In the genomic region with DNA sequence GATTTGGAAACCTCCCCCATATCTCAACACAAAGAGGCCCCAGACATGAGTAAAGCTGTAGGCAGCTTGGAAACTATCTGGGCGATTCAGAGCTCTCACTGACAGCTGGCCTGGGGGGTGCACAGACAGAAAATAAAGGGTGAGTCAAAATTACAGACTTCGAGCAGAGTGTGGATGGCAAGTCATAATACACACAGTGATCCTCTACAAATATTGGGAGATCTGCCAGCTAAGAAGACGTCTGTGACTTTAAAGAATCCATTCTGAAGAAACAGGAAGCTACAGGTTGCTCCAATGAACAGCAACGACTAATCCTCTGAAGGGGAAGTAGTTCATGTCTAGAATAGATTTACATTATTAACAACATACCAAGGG, we compare ENCODE assay signal across 12 mouse cellular contexts. TPM values are rescaled to one million over a fixed set of nuclear protein-coding genes. Genes with fewer than 3 reads are reported as not detected.
DNase-seq lines count a peak whose midpoint lies in the region; ATAC-seq lines count a peak whose summit lies in the region.
"Had no signal": no experiment of that assay in that cellular context is flagged by ENCODE, and none has a peak within 500 bp of the region (broad histone marks: within the 10 kb centered on the region; RNA-seq: fewer than 3 reads in every experiment).

No protein-coding gene starts in this region.

- H3K9me3 ChIP-seq in kidney, embryonic 15.5 days (replicated peaks), result no peaks in the 10 kb centered on the region
- no peaks in the 10 kb centered on the region for H3K9me3 ChIP-seq in forebrain, embryonic 16.5 days (ENCODE audit: control insufficient read depth, low read length)
- H3K9me3 ChIP-seq: liver, embryonic 15.5 days had no signal

- H3K9ac ChIP-seq in kidney, embryonic 15.5 days, result no peak overlapping the region
- H3K9ac ChIP-seq in forebrain, embryonic 16.5 days (replicated peaks; ENCODE audit: low read depth, low read length), result no peak overlapping the region
- H3K9ac ChIP-seq: forebrain, embryonic 13.5 days; liver, embryonic 15.5 days had no signal

- H3K27me3 ChIP-seq in kidney, embryonic 15.5 days, result no peaks in the 10 kb centered on the region
- H3K27me3 ChIP-seq in forebrain, embryonic 16.5 days (replicated peaks; ENCODE audit: control insufficient read depth, insufficient read depth, low read length), result no peaks in the 10 kb centered on the region
- H3K27me3 ChIP-seq: forebrain, embryonic 13.5 days; liver, embryonic 15.5 days had no signal

- 37% methylated on average over 4 of the region's 4 CpGs for WGBS in kidney, embryonic 15.5 days
- WGBS in forebrain, embryonic 16.5 days, result 67% methylated on average over 4 of the region's 4 CpGs

- ATAC-seq in kidney, embryonic 15.5 days (replicated peaks; ENCODE audit: low FRiP score), result no peak
- no peak for ATAC-seq in forebrain, embryonic 16.5 days
- ATAC-seq: forebrain, embryonic 13.5 days had no signal

- H3K4me1 ChIP-seq in kidney, embryonic 15.5 days, result peaks cover 11% of the 10 kb centered on the region
- no peaks in the 10 kb centered on the region for H3K4me1 ChIP-seq in forebrain, embryonic 16.5 days (replicated peaks; ENCODE audit: control insufficient read depth, insufficient read depth, low read length)
- H3K4me1 ChIP-seq: forebrain, embryonic 13.5 days; liver, embryonic 15.5 days had no signal

- no peak overlapping the region for H3K4me2 ChIP-seq in kidney, embryonic 15.5 days
- H3K4me2 ChIP-seq in forebrain, embryonic 16.5 days (ENCODE audit: low read length), result no peak overlapping the region
- H3K4me2 ChIP-seq: forebrain, embryonic 13.5 days; liver, embryonic 15.5 days had no signal

- no peaks in the 10 kb centered on the region for H3K36me3 ChIP-seq in kidney, embryonic 15.5 days
- H3K36me3 ChIP-seq in forebrain, embryonic 16.5 days (ENCODE audit: control insufficient read depth, insufficient read depth), result no peaks in the 10 kb centered on the region
- H3K36me3 ChIP-seq: liver, embryonic 15.5 days had no signal

- intact Hi-C loops in heart, postnatal 10 days (cut with DNase I), result no loop called here

- no peak overlapping the region for H3K4me3 ChIP-seq in kidney, embryonic 15.5 days (replicated peaks)
- H3K4me3 ChIP-seq in forebrain, embryonic 16.5 days (replicated peaks; ENCODE audit: low read length), result no peak overlapping the region
- H3K4me3 ChIP-seq: forebrain, embryonic 13.5 days; liver, embryonic 15.5 days had no signal

- H3K27ac ChIP-seq in kidney, embryonic 15.5 days, result peak overlapping the region; percentile 32; the same call in 1 of the 2 replicates
- no peak overlapping the region for H3K27ac ChIP-seq in forebrain, embryonic 16.5 days (ENCODE audit: low read length)
- H3K27ac ChIP-seq: forebrain, embryonic 13.5 days; liver, embryonic 15.5 days had no signal

- DNase-seq in kidney, postnatal 36 days, result no peak
- peak; percentile 9 for DNase-seq in testis, postnatal 14 days (ENCODE audit: low spot score)
- no peak for DNase-seq in testis, postnatal 10 days (ENCODE audit: low spot score)
- DNase-seq in heart, postnatal 10 days, result peak; percentile 17 to 30
- DNase-seq in spleen, postnatal 14 days (ENCODE audit: low spot score in 2 of 2), result no peak
- DNase-seq: gastrocnemius, postnatal 36 days had no signal

RNA-seq across cellular contexts. Expression of gene Serpina9, which starts 10.3 kb away (rescaled TPM):
- not detected in 2 replicates for polyA plus RNA-seq in kidney, embryonic 15.5 days (2015; fragmentation: Nextera tagmentation; extraction: Ambion mirVana)
- not detected for total RNA-seq in heart, postnatal 10 days (2021)
- 0.15 TPM in 1 of 2 replicates, not detected in the other for polyA plus RNA-seq in forebrain, embryonic 16.5 days (2015; fragmentation: Nextera tagmentation; extraction: Ambion mirVana)
- total RNA-seq: gastrocnemius, postnatal 36 days had no signal
- polyA plus RNA-seq: forebrain, embryonic 13.5 days; liver, embryonic 15.5 days had no signal

RNA-seq across cellular contexts. Expression of gene Serpina11, which starts 13.5 kb away (rescaled TPM):
- 0.50 TPM in 1 of 2 replicates, not detected in the other for polyA plus RNA-seq in kidney, embryonic 15.5 days (2015; fragmentation: Nextera tagmentation; extraction: Ambion mirVana)
- not detected for total RNA-seq in heart, postnatal 10 days (2021)
- polyA plus RNA-seq in forebrain, embryonic 16.5 days (2015; fragmentation: Nextera tagmentation; extraction: Ambion mirVana), result not detected in 2 replicates
- total RNA-seq: gastrocnemius, postnatal 36 days had no signal
- polyA plus RNA-seq: forebrain, embryonic 13.5 days had no signal

RNA-seq across cellular contexts. Expression of gene Serpina12, which starts 41.0 kb away (rescaled TPM):
- polyA plus RNA-seq in kidney, embryonic 15.5 days (2015; fragmentation: Nextera tagmentation; extraction: Ambion mirVana), result not detected in 2 replicates
- total RNA-seq in heart, postnatal 10 days (2021), result not detected
- not detected in 2 replicates for polyA plus RNA-seq in forebrain, embryonic 16.5 days (2015; fragmentation: Nextera tagmentation; extraction: Ambion mirVana)
- total RNA-seq: gastrocnemius, postnatal 36 days; left cerebral cortex, adult 8-10 months had no signal
- polyA plus RNA-seq: forebrain, embryonic 13.5 days; intestine, embryonic 16.5 days had no signal

RNA-seq across cellular contexts. Expression of gene Serpina1e, which starts 44.5 kb away (rescaled TPM):
- 1.7 and 2.7 TPM in 2 replicates for polyA plus RNA-seq in kidney, embryonic 15.5 days (2015; fragmentation: Nextera tagmentation; extraction: Ambion mirVana)
- not detected for total RNA-seq in heart, postnatal 10 days (2021)
- polyA plus RNA-seq in forebrain, embryonic 16.5 days (2015; fragmentation: Nextera tagmentation; extraction: Ambion mirVana), result not detected in 2 replicates
- total RNA-seq: gastrocnemius, postnatal 36 days; left cerebral cortex, adult 8-10 months had no signal
- polyA plus RNA-seq: forebrain, embryonic 13.5 days had no signal

Comparison
In these comparisons a context has a peak if more than half of its experiments do, and no peak if none do; other contexts are left out.
1. DNase-seq: peak in testis, postnatal 14 days (single experiment) and heart, postnatal 10 days (2 of 2); none in kidney, postnatal 36 days (0 of 2), testis, postnatal 10 days (single experiment) and spleen, postnatal 14 days (0 of 2).